Mouse (Mus musculus) liver, adult 2 months (tissue): ENCODE results near the gene Fmod.

ENCODE experiments used
- CTCF ChIP-seq: fragments of 200-500 bp; IDR thresholded peaks from 2 replicates; pipeline ENCODE4 v1.5.1; 2011; ENCODE audit warnings: low read depth, low read length, control low read depth
- POLR2A ChIP-seq: fragments of 200-500 bp; IDR thresholded peaks from 2 replicates; pipeline ENCODE4 v1.6.1; 2011; ENCODE audit warnings: low read length, control low read depth; ENCODE audit not compliant: insufficient read depth; ENCODE audit errors: extremely low read depth

DNA sequence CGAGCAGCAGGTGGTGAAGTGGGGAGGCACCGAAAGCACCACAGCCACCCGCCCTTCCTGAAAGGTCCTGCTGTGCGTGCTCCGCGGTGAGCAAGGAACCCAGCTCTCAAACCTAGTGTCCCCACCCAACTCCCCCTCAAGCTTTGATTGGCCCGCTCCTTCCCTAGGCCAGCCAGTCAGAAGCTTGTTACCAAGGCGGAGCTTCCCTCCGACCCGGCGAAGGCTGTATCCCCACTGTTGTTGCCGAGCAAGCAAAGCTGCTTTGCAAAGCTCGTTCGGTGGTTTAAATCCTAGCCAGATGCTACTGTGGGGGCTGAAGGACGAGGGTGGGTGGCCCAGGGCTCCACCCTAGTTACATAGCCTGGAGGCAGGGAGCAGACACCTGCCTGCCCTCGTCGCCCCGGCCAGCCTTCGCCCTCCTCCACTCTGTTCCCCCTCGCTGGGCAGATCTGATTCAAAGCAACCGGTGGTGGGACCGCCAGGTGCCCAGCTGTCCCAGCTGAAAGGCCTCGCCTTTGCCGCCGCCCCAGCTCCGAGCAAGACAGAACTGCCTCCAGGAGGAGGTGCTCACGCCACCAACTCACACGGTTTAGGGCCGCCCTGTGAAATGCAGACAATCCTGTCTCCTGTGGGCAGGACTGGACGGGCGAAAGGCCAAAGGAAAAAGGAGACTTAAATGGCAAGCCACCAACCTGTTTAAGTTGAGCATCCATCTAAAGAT is 24.0 kb downstream of the Fmod start:
- TF ChIP-seq CTCF (peak; percentile 17; the same call in 1 of the 2 replicates), POLR2A (0 out of 2 replicates have a peak, but pooled peaks have one; percentile 47)
